Mouse (Mus musculus) bone marrow macrophage, adult 2 months (primary cell): ENCODE results near the gene Slc4a5. TPM values are rescaled to one million over a fixed set of nuclear protein-coding genes. Genes with fewer than 3 reads are reported as not detected.

Experiments
- H3K27ac ChIP-seq: 2 replicates; pipeline ENCODE4 v1.5.1; 2012; ENCODE audit warnings: low read depth, low read length; ENCODE audit not compliant: insufficient read depth
- H3K4me1 ChIP-seq: 2 replicates; pipeline ENCODE4 v1.6.1; 2012; ENCODE audit warnings: low read length; ENCODE audit not compliant: control insufficient read depth, insufficient read depth
- H3K4me3 ChIP-seq: 2 replicates; pipeline ENCODE4 v1.5.1; 2012; ENCODE audit warnings: mild to moderate bottlenecking, low read length, moderate library complexity; ENCODE audit not compliant: insufficient read depth
- CTCF ChIP-seq: IDR thresholded peaks from 2 replicates; pipeline ENCODE4 v1.5.1; 2012; ENCODE audit warnings: low read depth, mild to moderate bottlenecking, low read length, moderate library complexity
- POLR2A ChIP-seq: IDR thresholded peaks from 2 replicates; pipeline ENCODE4 v1.6.1; 2012; ENCODE audit warnings: mild to moderate bottlenecking, low read depth, low read length, borderline replicate concordance
- polyA plus RNA-seq: library from polyadenylated mRNA; stranded (reverse); fragments of >200 nt; gene quantifications from 2 replicates; pipeline ENCODE4 v1.2.4, GENCODE M21; 2012; ENCODE audit not compliant: missing spikeins, insufficient read depth, insufficient read length

Gene Slc4a5
- polyA plus RNA-seq, 1 experiment, result 0.55 TPM

GRCm38 (mm10) chr6:83301294-83301693 is 81.7 kb downstream of the Slc4a5 start:
- no peaks in the 10 kb centered on the region for H3K4me1 ChIP-seq
- no peak overlapping the region for H3K27ac ChIP-seq
- no peak overlapping the region for H3K4me3 ChIP-seq
- TF ChIP-seq POLR2A (no peak), CTCF (no peak)

- TF ChIP-seq CTCF (no peak), POLR2A (no peak)
- H3K4me3 ChIP-seq, result no peak overlapping the region
- H3K4me1 ChIP-seq, result no peaks in the 10 kb centered on the region
- no peak overlapping the region for H3K27ac ChIP-seq
These were observed 82.6 kb downstream of the Slc4a5 start for GRCm38 (mm10) chr6:83302264-83302663.

- Histone ChIP-seq H3K4me1 (no peaks in the 10 kb centered on the region), H3K4me3 (no peak overlapping the region), H3K27ac (no peak overlapping the region)
- TF ChIP-seq CTCF, result no peak
- TF ChIP-seq POLR2A, result no peak
These were observed 89.4 kb downstream of the Slc4a5 start for GRCm38 (mm10) chr6:83309017-83309416.

DNA sequence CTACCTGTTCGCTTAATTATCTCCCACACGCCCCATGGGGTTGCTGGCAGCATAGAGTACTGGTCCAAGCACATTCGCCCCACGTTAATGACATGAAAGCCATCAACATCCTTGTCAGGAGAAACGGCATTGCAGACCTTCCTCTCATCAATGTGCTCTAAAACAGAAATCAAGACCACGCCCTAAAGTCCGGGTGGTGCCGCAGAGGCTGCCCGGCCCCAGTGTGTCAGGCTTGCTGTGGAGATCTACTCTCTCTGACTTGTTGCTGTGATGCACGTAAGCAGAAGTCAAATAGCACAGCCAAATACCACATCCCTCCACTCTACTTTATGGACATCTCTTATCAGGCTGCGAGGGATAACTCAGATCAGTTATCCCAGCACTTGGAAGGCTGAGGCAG is 91.6 kb downstream of the Slc4a5 start:
- H3K4me3 ChIP-seq, result no peak overlapping the region
- no peak overlapping the region for H3K27ac ChIP-seq
- TF ChIP-seq POLR2A (no peak), CTCF (no peak)
- peaks cover 8% of the 10 kb centered on the region for H3K4me1 ChIP-seq

DNA sequence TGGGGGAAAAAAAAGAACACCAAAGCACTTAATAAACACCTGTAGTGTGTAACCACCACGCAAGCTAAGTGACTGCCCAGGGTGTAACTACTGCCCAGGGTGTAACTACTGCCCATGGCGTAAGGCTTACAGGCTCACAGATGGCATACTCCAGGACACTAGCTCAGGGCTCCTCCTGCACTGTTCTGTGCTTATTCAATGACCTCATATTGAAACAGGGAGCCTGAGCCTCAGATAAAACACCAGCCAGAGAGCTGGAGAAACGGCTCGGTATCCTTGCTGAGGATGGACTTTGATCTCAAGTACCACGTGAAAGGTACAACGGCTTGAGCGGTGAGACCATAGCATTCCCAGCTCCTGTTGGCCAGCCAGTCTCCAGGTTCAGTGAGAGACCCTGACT is 92.4 kb downstream of the Slc4a5 start:
- TF ChIP-seq CTCF, result no peak
- no peak for TF ChIP-seq POLR2A
- no peak overlapping the region for H3K27ac ChIP-seq
- peaks cover 10% of the 10 kb centered on the region for H3K4me1 ChIP-seq
- H3K4me3 ChIP-seq, result no peak overlapping the region

GRCm38 (mm10) chr6:83312514-83312913 is 92.9 kb downstream of the Slc4a5 start:
- Histone ChIP-seq H3K4me1 (peaks cover 10% of the 10 kb centered on the region), H3K4me3 (no peak overlapping the region), H3K27ac (no peak overlapping the region)
- TF ChIP-seq CTCF (no peak), POLR2A (no peak)

DNA sequence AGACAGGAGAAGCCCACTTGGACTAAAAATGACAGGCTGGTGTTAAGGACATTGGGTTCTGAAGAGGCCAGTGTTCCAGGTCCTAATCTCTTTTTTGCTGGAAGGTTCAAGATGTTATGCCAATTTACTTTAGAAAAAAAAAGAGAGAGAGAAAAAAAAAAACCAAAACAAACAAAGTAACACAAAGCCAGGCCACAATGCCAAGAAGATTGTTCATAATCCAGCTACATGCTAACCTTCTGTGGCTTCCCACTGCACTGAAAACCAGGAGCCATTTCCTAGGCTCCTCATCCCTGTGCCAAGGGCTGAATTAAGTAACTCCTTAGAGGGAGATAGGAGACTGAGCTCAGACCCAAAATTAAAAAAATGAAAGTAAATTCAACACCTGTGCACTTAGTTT is 95.7 kb downstream of the Slc4a5 start:
- Histone ChIP-seq H3K27ac (no peak overlapping the region), H3K4me1 (peaks cover 10% of the 10 kb centered on the region), H3K4me3 (no peak overlapping the region)
- TF ChIP-seq POLR2A (no peak), CTCF (no peak)

DNA sequence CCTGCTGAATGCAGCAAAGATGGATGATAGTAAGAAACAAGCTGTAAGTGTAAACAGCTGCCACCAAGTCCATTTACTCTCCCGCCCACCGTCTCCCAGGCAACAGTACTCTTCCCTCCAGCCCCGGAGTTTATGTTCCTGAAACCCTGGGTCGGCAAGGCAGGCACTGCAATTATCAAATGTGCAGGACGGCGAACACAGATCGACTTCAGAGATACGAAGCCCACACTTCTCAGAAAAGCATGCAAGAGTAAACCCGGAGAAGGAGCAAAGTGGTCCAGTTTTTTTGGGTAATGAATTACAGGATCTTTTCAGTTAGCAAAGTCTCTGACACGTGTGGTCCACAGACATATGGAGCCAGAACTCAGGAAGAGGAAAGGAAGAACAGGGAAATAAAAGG is 96.4 kb downstream of the Slc4a5 start:
- TF ChIP-seq CTCF, result no peak
- no peak for TF ChIP-seq POLR2A
- H3K4me3 ChIP-seq, result peak overlapping the region; percentile 26
- no peak overlapping the region for H3K27ac ChIP-seq
- peaks cover 15% of the 10 kb centered on the region for H3K4me1 ChIP-seq

GRCm38 (mm10) chr6:83317108-83317741 is 97.6 kb downstream of the Slc4a5 start:
- Histone ChIP-seq H3K4me1 (peaks cover 23% of the 10 kb centered on the region), H3K27ac (peak overlapping the region; percentile 21; the same call in 1 of the 2 replicates)
- no peak for TF ChIP-seq POLR2A
- TF ChIP-seq CTCF, result no peak

DNA sequence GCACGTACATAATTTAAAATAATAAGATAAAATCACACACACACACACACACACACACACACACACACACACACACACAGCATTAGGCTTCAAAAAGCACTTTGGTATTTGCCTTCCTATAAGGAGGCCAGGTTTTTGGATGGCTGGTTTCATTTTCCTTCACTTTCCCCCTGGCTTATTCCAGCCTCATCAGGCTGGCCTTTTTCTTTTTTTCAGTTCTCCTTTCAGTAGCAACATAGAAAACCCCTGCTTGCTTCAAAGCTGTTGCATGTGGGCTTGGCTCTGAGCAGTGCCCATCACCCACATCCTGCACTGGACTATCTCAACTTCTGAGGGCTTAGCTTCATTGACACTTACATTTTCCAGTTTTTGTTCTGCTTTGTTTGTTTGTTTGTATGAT is 102.3 kb downstream of the Slc4a5 start:
- no peak overlapping the region for H3K4me3 ChIP-seq
- TF ChIP-seq CTCF (no peak), POLR2A (no peak)
- H3K4me1 ChIP-seq, result peaks cover 28% of the 10 kb centered on the region
- H3K27ac ChIP-seq, result peak overlapping the region; percentile 54

More at GRCm38 (mm10) chr6:83317108-83317741, 97.6 kb downstream of the Slc4a5 start:
- H3K4me3 ChIP-seq, result peak overlapping the region; percentile 96

- H3K27ac ChIP-seq, result peak overlapping the region; percentile 82
- no peak overlapping the region for H3K4me3 ChIP-seq
- TF ChIP-seq POLR2A, result no peak
- TF ChIP-seq CTCF, result no peak
- H3K4me1 ChIP-seq, result peaks cover 28% of the 10 kb centered on the region
These were observed 103.2 kb downstream of the Slc4a5 start for GRCm38 (mm10) chr6:83322794-83323193.
